Mouse (Mus musculus) liver (tissue): ENCODE data around the gene Nfyc.

Experiments used
- DNase-seq: peaks from one replicate; pipeline ENCODE4 v3.0.0-alpha.2; 2020; ENCODE audit warnings: mixed read lengths

Gene Nfyc

DNA sequence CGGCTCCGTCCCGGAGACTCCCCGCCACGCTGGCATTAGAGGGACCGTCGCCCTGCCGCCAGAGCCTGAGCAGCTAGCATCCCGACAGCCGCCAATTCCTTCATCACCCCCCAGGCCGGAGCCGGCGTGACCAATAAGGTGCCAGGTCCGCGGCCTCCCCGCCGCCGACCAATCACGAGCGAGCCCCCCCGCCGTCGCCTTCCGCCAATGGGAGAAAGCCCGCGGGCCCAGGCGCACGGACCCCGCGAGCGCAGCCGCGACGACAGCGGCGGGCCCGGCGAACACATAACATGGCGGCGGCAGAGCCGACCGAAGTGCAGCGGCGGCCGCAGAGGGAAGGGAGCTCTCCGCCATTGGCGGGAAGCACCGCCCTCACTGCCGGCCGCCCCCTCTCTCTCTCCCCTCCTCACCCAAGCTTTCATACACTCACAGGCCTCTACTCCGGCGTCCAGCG, 6.2 kb downstream of the Nfyc start:
- DNase-seq, result peak; percentile 98

DNA sequence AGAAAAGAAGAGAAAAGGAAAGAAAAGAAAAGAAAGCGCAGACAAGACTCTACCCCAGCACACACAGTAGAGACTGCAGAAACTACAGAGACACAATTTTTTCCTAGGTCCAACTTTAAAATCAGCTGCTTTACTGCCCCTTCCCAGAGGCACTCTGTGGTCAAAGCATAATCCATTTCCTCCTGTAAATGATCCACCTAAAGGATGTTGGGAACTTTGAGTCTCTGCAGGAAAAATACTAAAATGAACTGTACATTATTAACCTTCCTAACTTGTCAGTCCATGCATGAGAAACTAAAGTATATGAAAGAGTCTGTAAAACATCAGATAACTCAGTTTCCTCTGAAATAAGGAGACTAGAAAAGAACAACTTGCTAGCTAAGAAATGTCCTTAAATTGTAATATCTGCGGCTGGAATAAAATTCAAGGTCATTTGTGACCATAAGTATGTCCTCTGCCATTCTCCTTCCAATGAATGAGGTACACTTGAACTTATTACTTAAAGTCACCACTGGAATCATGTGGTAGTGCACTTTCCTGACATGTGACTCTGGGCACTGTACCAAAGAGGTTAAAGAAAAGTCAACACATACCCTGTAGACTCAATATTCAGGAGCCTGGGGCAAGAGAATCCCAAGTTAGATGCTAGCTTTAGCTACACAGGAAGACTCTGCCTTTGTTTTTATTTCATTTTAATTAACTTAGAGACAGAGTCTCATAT, 9.0 kb downstream of the Nfyc start:
- no peak for DNase-seq

GRCm38 (mm10) chr4:120819871-120820270, 11.5 kb downstream of the Nfyc start:
- no peak for DNase-seq

DNA sequence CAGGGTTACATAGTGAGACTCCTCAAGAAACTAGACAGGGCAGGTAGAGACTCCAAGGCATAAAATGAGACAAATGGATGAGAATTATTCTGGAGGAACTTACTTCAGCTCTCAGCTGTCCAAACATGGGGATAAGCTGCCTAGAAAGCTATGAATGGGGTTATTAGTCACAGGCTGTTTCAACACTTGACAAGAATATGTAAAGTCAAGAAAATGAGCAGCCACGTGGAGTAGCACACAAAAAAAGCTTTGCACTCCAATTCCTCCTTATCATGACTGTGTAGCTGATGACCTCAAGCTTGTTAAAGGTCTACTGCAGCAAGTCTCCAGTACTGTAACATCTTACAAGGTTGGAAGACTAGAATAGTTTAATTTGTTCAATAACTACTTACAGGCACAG, 12.1 kb downstream of the Nfyc start:
- DNase-seq, result no peak

GRCm38 (mm10) chr4:120817951-120818350, 13.4 kb downstream of the Nfyc start:
- no peak for DNase-seq

- no peak for DNase-seq
These were observed 14.2 kb downstream of the Nfyc start for GRCm38 (mm10) chr4:120817002-120817774.

DNA sequence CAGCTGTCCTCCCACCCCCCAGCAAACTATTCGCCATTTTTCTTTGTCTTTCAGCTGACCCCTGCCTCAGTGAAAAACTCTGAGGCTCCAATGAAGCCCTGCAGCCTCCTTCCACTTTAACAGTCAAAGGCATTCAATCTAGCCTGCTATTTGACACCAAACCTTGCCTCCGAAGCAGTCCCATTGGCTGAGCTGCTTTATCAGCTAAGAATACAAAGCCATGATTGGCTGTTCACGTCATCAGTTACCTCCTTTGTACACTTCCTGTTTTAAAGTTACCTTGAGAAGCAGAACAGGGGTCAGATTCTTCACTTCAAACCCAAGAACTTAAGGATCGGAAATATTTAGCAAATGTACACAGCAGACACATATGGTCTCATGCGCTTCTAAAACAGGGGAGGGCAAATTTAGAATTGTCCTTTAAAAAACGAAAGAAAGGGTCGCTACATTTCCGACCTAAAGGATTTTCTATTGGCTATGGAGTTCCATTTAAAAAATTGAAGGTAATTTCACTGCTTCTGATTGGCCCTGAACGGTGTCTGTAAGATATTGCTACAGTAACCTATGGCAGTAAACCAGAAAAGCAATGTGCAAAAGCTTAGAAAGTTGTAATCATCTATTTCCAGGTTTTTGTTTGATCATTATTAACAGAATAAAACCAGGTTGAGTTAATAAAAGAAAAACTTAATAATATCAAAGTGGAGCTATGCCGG, 15.6 kb downstream of the Nfyc start:
- peak; percentile 81 for DNase-seq

GRCm38 (mm10) chr4:120815163-120815562, 16.2 kb downstream of the Nfyc start:
- DNase-seq, result no peak

DNA sequence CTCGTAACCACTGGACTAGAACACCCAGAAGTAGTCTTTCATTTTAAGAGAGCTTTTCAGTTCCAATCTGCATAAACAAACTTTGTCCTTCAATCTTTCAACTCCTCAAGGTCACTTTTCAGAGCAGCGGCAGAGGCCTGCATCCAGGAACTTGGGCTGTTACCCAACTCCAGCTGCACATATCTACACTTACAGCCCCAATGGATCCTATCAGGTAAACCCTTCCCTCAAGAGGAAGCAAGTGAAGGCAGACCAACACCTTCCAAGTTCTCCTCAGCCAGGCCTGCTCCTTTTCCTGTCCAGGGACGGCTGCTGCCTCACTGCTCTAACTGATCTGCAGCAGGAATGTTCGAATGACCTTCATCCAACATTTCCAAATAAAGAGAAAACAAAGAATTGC, 17.2 kb downstream of the Nfyc start:
- no peak for DNase-seq

GRCm38 (mm10) chr4:120813762-120814161, 17.6 kb downstream of the Nfyc start:
- no peak for DNase-seq

GRCm38 (mm10) chr4:120805816-120806215, 25.6 kb downstream of the Nfyc start:
- no peak for DNase-seq

DNA sequence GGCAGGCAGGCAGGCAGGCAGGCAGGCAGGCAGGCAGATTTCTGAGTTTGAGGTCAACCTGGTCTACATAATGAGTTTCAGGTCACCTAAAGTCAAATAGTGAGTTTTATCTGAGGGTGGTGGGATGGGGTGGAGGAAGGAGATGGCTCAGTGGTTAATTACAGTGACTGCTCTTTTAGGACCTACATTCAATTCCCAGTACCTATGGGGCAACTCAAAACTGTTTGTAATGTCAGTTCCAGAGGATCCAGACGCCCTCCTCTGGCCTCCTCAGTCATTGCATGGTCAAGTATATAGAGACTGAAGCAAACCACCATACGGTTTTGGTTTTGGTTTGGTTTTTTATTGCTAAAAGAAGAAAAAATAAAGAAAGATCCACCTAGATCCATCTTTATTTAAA, 29.9 kb downstream of the Nfyc start:
- peak; percentile 43 for DNase-seq

DNA sequence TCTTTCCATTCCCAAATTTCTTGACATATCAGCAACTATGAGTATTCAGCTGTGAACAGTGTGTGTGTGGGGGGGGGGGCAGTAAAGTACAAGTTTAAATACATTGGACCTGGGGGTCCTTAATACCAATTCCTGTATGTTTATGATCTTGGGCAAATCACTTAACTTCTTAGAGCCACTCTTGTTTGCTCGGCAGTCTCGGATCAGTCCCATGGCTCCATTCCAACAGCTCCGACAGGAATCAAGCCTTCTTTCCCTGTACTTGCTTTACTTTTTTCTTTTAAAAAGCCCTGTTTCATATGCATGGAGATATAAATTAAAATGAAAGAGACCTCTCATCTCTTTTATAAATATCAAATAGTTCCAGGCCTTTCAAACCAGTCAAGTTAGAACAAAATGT, 30.7 kb downstream of the Nfyc start:
- no peak for DNase-seq

DNA sequence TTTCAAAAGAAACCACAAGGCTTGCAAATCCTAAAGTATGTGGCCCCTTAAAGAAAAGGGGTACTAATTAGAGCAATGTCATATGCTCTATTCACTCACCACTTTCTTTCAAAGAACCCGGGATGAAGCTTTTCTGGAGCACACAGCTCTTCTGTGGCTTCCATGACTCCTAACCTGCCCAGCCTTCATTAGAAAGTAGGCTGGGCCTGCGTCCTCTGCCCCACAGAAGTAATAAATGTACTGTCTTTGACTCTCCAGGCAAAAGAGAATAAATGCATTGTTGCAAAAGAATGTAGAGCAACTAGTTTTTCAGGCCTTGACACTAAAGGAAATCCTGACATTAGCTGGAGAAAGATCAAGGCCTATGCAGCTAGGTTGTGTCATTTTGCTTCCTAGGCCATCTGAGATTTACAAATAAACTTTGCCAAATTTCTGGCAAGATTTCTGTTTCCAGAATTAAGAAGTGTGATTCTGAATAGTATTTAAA, 31.6 kb downstream of the Nfyc start:
- DNase-seq, result no peak

- DNase-seq, result no peak
These were observed 33.2 kb downstream of the Nfyc start for GRCm38 (mm10) chr4:120797985-120798725.

- no peak for DNase-seq
These were observed 34.7 kb downstream of the Nfyc start for GRCm38 (mm10) chr4:120796687-120797086.

- no peak for DNase-seq
These were observed 35.7 kb downstream of the Nfyc start for GRCm38 (mm10) chr4:120795646-120796045.

DNA sequence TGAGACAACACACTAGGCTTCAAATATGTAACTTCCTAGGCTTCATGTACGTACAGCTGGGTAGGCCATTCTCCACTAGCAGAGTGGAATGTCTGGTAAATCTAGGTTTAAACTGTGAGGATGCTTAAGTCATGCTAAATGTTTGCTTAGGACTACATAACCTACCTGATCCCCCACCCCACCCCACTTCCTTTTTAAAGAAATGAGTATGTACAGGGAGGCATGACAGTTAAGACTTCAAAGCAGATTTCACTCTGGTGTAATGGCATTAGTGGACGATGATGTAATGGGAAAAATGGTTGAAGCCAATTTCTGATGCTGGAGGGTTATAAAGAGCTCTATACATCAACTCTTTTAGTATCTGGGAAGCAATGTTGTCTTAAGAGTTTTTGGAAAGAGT, 38.5 kb downstream of the Nfyc start:
- no peak for DNase-seq

GRCm38 (mm10) chr4:120790027-120790426, 41.3 kb downstream of the Nfyc start:
- DNase-seq, result no peak

DNA sequence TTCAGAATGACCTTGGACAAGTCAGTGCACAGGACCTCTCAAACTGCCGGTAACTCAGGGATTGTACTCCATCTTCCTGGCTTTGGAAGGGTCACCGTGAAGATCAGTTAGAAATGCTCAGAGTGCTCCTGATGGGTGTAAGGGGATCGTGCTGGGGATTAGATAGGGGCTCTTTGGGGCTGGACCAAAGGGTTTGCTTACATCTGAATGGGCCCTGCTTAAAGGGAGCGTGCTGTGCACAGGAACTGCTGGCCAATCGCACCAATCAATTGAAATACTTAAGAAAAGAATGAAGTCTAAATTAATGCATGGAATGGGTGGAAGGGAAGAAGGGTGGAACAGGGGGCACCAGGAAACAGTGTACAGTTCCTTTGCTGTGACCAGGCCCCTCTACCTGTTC, 75.6 kb downstream of the Nfyc start:
- no peak for DNase-seq

- DNase-seq, result peak; percentile 69
These were observed 76.1 kb downstream of the Nfyc start for GRCm38 (mm10) chr4:120755299-120755698.

- no peak for DNase-seq
These were observed 81.8 kb downstream of the Nfyc start for GRCm38 (mm10) chr4:120749601-120750000.
